Mouse (Mus musculus): ENCODE results near the gene Esrra.

- TF ChIP-seq CTCF (IDR thresholded peaks at IDR 0.05; ENCODE audit: borderline replicate concordance, insufficient read depth, low read depth, low read length): no peak
- no peak for TF ChIP-seq POLR2A (IDR thresholded peaks at IDR 0.05; ENCODE audit: borderline replicate concordance, insufficient read depth, low read length)
Observed at GRCm38 (mm10) chr19:6912205-6912970, 9.2 kb downstream of the Esrra start.

Data from cerebellum, adult 2 months (tissue).